Mouse (Mus musculus): ENCODE measurements around the gene Hcrtr1.

- no peak for TF ChIP-seq EP300 (IDR thresholded peaks at IDR 0.05; ENCODE audit: insufficient read depth, low read depth, low read length)
- peak; percentile 99 for TF ChIP-seq CTCF (IDR thresholded peaks at IDR 0.05; ENCODE audit: low read depth, low read length)
These were observed 51.9 kb downstream of the Hcrtr1 start for GRCm38 (mm10) chr4:130087293-130087692.

Data from ES-Bruce4 (cell line).